Mouse (Mus musculus): ENCODE results near the gene Vmn1r111. TPM values are rescaled to one million over a fixed set of nuclear protein-coding genes. Genes with fewer than 3 reads are reported as not detected.

Gene Vmn1r111
- total RNA-seq (2023): not detected

DNA sequence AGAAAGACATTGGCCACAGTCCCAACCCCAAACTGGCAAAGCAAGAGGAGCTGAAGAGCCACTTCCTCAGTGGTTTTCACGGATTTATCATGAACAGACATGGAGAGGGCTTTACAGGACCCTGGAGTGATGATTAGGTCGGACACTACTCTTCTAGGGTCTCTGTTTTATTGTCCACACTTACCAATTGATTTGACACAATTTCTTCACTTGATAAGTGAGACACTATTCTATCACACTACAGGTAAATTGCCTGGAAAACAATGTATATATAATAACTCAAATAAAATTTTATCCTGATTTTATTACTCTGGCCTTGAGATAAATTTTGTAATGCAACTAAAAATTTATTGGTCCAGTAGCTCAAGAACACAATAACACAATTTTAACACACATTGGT lies at the start of gene Vmn1r111:
Vmn1r111 (minus strand) TSS at position 101 of the 400 bp plus-strand sequence.

DNA sequence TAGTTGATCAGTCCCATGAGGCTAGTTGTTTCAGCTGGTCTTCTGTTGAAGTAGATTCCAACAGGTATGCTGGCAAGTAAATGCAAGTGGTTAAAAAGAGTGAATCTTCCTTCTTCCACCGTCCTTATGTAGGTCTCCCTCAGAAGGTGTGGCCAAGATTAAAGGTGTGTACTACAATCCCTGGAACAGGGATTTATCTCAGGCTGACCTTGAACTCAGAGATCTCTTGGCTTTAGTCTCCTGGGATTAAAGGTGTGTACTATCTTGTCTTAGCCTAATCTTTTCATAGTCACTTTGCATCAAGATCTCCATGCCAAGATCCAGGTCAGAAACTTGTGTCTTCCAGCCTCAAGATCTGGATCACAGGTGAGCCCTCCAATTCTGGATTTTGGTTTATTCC lies 27.5 kb upstream of the Vmn1r111 start, which contains the start of gene Gm10668:
Gm10668 (minus strand) TSS at position 101 of the 400 bp plus-strand sequence.

DNA sequence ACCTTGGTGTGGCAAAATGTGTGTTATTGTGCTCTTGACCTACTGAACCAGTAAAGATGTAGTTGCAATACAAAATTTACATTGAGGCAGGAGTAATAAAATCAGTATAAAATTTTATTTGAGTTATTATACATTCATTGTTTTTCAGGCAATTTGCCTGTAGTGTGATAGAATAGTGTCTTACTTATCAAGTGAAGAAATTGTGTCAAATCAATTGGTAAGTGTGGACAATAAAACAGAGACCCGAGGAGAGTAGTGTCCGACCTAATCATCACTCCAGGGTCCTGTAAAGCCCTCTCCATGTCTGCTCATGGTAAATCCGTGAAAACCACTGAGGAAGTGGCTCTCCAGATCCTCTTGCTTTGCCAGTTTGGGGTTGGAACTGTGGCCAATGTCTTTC lies 34.4 kb downstream of the Vmn1r111 start, which contains the start of gene Vmn1r107:
Vmn1r107 (plus strand) TSS at position 301 of the 400 bp plus-strand sequence.

Other genes starting within 250 kb of the Vmn1r111 start
- not detected for gene Gm10670, start 228.3 kb downstream of the Vmn1r111 start, total RNA-seq (2023)
- not detected for gene Vmn1r103, start 192.7 kb downstream of the Vmn1r111 start, total RNA-seq (2023)
- gene Vmn1r104, start 169.4 kb downstream of the Vmn1r111 start, total RNA-seq (2023): not detected
- gene Gm5726, start 157.5 kb downstream of the Vmn1r111 start, total RNA-seq (2023): not detected
- gene Gm4141, start 127.0 kb downstream of the Vmn1r111 start, total RNA-seq (2023): not detected
- gene Gm4513, start 104.2 kb downstream of the Vmn1r111 start, total RNA-seq (2023): not detected
- not detected for gene Vmn1r107, start 34.3 kb downstream of the Vmn1r111 start, total RNA-seq (2023)
- not detected for gene Gm10668, start 27.4 kb upstream of the Vmn1r111 start, total RNA-seq (2023)
- not detected for gene Vmn1r112, start 68.0 kb upstream of the Vmn1r111 start, total RNA-seq (2023)
- gene Vmn1r113, start 84.1 kb upstream of the Vmn1r111 start, total RNA-seq (2023): not detected
- not detected for gene Vmn1r114, start 109.0 kb upstream of the Vmn1r111 start, total RNA-seq (2023)
- not detected for gene Vmn1r115, start 141.8 kb upstream of the Vmn1r111 start, total RNA-seq (2023)
- gene Vmn1r116, start 169.0 kb upstream of the Vmn1r111 start, total RNA-seq (2023): not detected
- gene Vmn1r117, start 180.9 kb upstream of the Vmn1r111 start, total RNA-seq (2023): not detected
- gene Vmn1r118, start 209.1 kb upstream of the Vmn1r111 start, total RNA-seq (2023): not detected